Mouse (Mus musculus) left cerebral cortex, postnatal 25 days (tissue): ENCODE measurements around the gene Gm49711. TPM values are rescaled to one million over a fixed set of nuclear protein-coding genes. Genes with fewer than 3 reads are reported as not detected.

Source experiments
- DNase-seq, 2 experiments: peaks; one replicate each; pipeline ENCODE4 v3.0.0; 2022; ENCODE audit warnings: low spot score in 2 of 2, mixed read lengths in 1 of 2
- intact Hi-C: fragments of 180-260 bp; cut with DNase I; formaldehyde crosslinking; loops from one replicate; pipeline ENCODE4 v1.15.1; 2025
- total RNA-seq, 2 experiments: library from RNA; stranded (reverse); gene quantifications; 2 replicates each; pipeline ENCODE4 v1.2.3; 2021

The Gm49711 gene
- total RNA-seq, 2 experiments from 2014 or later = not detected

- intact Hi-C loops = loop anchor here (5.0 kb wide), 1 partner anchor 57 kb away; the partner anchor contains the start of genes Gm49711, Mrps6 and Slc5a3
- no peak for DNase-seq
Observed at GRCm38 (mm10) chr16:92114706-92115241, 56.7 kb downstream of the Gm49711 start.

- DNase-seq = peak; percentile 63 to 79
- intact Hi-C loops = loop anchor here (5.0 kb wide), 1 partner anchor 59 kb away; the partner anchor contains the start of genes Gm49711, Mrps6 and Slc5a3
Observed at GRCm38 (mm10) chr16:92115611-92116421, 57.7 kb downstream of the Gm49711 start.

GRCm38 (mm10) chr16:92117337-92118209 is 59.5 kb downstream of the Gm49711 start:
- no peak for DNase-seq
- intact Hi-C loops = loop anchor here (5.0 kb wide), 1 partner anchor 60 kb away; the partner anchor contains the start of genes Gm49711, Mrps6 and Slc5a3

GRCm38 (mm10) chr16:92119013-92119515 is 60.9 kb downstream of the Gm49711 start:
- no peak for DNase-seq
- intact Hi-C loops = loop anchor here (5.0 kb wide), 1 partner anchor 62 kb away; the partner anchor contains the start of genes Gm49711, Mrps6 and Slc5a3

GRCm38 (mm10) chr16:92120899-92121531 is 62.9 kb downstream of the Gm49711 start:
- peak; percentile 45 to 74 for DNase-seq
- intact Hi-C loops = no loop called here

- DNase-seq = no peak
- intact Hi-C loops = no loop called here
Observed at GRCm38 (mm10) chr16:92127226-92127625, 69.1 kb downstream of the Gm49711 start.

- intact Hi-C loops = no loop called here
- no peak for DNase-seq
Observed at GRCm38 (mm10) chr16:92127666-92128065, 69.5 kb downstream of the Gm49711 start.

GRCm38 (mm10) chr16:92129843-92130242 is 71.7 kb downstream of the Gm49711 start:
- intact Hi-C loops = no loop called here
- DNase-seq = no peak

GRCm38 (mm10) chr16:92132511-92132910 is 74.4 kb downstream of the Gm49711 start:
- DNase-seq = no peak
- intact Hi-C loops = no loop called here

- DNase-seq = peak; percentile 21 to 60
- intact Hi-C loops = no loop called here
Observed at GRCm38 (mm10) chr16:92134148-92134764, 76.1 kb downstream of the Gm49711 start.

GRCm38 (mm10) chr16:92136275-92136674 is 78.2 kb downstream of the Gm49711 start:
- intact Hi-C loops = no loop called here
- DNase-seq = no peak

- intact Hi-C loops = no loop called here
Observed at GRCm38 (mm10) chr16:92139386-92140261, 81.5 kb downstream of the Gm49711 start.

GRCm38 (mm10) chr16:92140328-92140727 is 82.2 kb downstream of the Gm49711 start:
- no peak for DNase-seq
- intact Hi-C loops = no loop called here

More at GRCm38 (mm10) chr16:92139386-92140261, 81.5 kb downstream of the Gm49711 start:
- peak in 1 of 2 experiments; percentile 37 for DNase-seq

GRCm38 (mm10) chr16:92141021-92141420 is 82.9 kb downstream of the Gm49711 start:
- intact Hi-C loops = no loop called here
- no peak for DNase-seq

- no peak for DNase-seq
- intact Hi-C loops = no loop called here
Observed at GRCm38 (mm10) chr16:92142426-92143012, 84.4 kb downstream of the Gm49711 start.

- intact Hi-C loops = no loop called here
- DNase-seq = no peak
Observed at GRCm38 (mm10) chr16:92147631-92148366, 89.7 kb downstream of the Gm49711 start.

GRCm38 (mm10) chr16:92148367-92148728 is 90.2 kb downstream of the Gm49711 start:
- intact Hi-C loops = no loop called here
- no peak for DNase-seq
